8 mouse cellular contexts compared by ENCODE assay signal in genomic region chr13:42053656-42054055, GRCm38 (mm10). TPM values are rescaled to one million over a fixed set of nuclear protein-coding genes. Genes with fewer than 3 reads are reported as not detected.
DNase-seq lines count a peak whose midpoint lies in the region; ATAC-seq and TF ChIP-seq lines count a peak whose summit lies in the region.

No protein-coding gene starts in this region.

- peak overlapping the region; percentile 84 for H3K4me2 ChIP-seq in kidney, embryonic 14.5 days (replicated peaks; ENCODE audit: low read depth, low read length)
- H3K4me2 ChIP-seq in hindbrain, postnatal 0 days (ENCODE audit: low read depth, low read length) = peak overlapping the region; percentile 93
- peak overlapping the region; percentile 94 for H3K4me2 ChIP-seq in midbrain, postnatal 0 days (ENCODE audit: low read depth, low read length, poor library complexity, severe bottlenecking)

- no peaks in the 10 kb centered on the region for H3K27me3 ChIP-seq in kidney, embryonic 14.5 days (ENCODE audit: control insufficient read depth, insufficient read depth, low read length)
- H3K27me3 ChIP-seq in hindbrain, postnatal 0 days (ENCODE audit: insufficient read depth, low read length) = no peaks in the 10 kb centered on the region
- no peaks in the 10 kb centered on the region for H3K27me3 ChIP-seq in midbrain, postnatal 0 days (ENCODE audit: insufficient read depth, low read length)

- no peak for DNase-seq in kidney, postnatal 36 days
- DNase-seq in c-Kit-positive CD71-positive TER-119-positive erythroid progenitor cells, embryonic 14.5 days (ENCODE audit: low spot score) = peak; percentile 9
- DNase-seq in hindbrain, postnatal 0 days (ENCODE audit: low spot score) = no peak
- no peak for DNase-seq in midbrain, postnatal 0 days (ENCODE audit: low spot score)
- no peak for DNase-seq in cerebellum, postnatal 14 days
- DNase-seq in adrenal gland, adult 18-20 months (ENCODE audit: low spot score in 2 of 2) = no peak
- DNase-seq in frontal cortex, postnatal 10 days (ENCODE audit: low spot score in 2 of 2) = no peak

- no peaks in the 10 kb centered on the region for H3K9me3 ChIP-seq in kidney, embryonic 14.5 days (ENCODE audit: control insufficient read depth, low read length)
- H3K9me3 ChIP-seq in hindbrain, postnatal 0 days (ENCODE audit: low read length) = no peaks in the 10 kb centered on the region
- no peaks in the 10 kb centered on the region for H3K9me3 ChIP-seq in midbrain, postnatal 0 days (ENCODE audit: low read length)

- peak overlapping the region; percentile 97; the same call in 1 of the 2 replicates for H3K27ac ChIP-seq in kidney, embryonic 14.5 days (ENCODE audit: low read depth, low read length)
- H3K27ac ChIP-seq in hindbrain, postnatal 0 days = peak overlapping the region; percentile 96
- H3K27ac ChIP-seq in midbrain, postnatal 0 days (ENCODE audit: low read depth, low read length) = no peak overlapping the region

- no peak for ATAC-seq in kidney, embryonic 14.5 days (ENCODE audit: low FRiP score, low TSS enrichment)
- ATAC-seq in hindbrain, postnatal 0 days = no peak
- no peak for ATAC-seq in midbrain, postnatal 0 days (ENCODE audit: low FRiP score)

- H3K4me3 ChIP-seq in kidney, embryonic 14.5 days (ENCODE audit: low read length) = peak overlapping the region; percentile 72
- H3K4me3 ChIP-seq in hindbrain, postnatal 0 days (ENCODE audit: low read length) = peak overlapping the region; percentile 92
- H3K4me3 ChIP-seq in midbrain, postnatal 0 days (ENCODE audit: low read depth, low read length) = peak overlapping the region; percentile 95

- 21% methylated on average over 2 of the region's 2 CpGs for WGBS in kidney, embryonic 14.5 days
- WGBS in hindbrain, postnatal 0 days = 35% methylated on average over 2 of the region's 2 CpGs
- 38% methylated on average over 2 of the region's 2 CpGs for WGBS in midbrain, postnatal 0 days

- H3K4me1 ChIP-seq in kidney, embryonic 14.5 days (ENCODE audit: control insufficient read depth, insufficient read depth, low read length) = peaks cover 4% of the 10 kb centered on the region; the same call in 1 of the 2 replicates
- H3K4me1 ChIP-seq in hindbrain, postnatal 0 days (ENCODE audit: insufficient read depth, low read length) = no peaks in the 10 kb centered on the region; the same call in 1 of the 2 replicates
- peaks cover 3% of the 10 kb centered on the region; the same call in 1 of the 2 replicates for H3K4me1 ChIP-seq in midbrain, postnatal 0 days (ENCODE audit: insufficient read depth, low read length)

- peak overlapping the region; percentile 78; the same call in 1 of the 2 replicates for H3K9ac ChIP-seq in kidney, embryonic 14.5 days (ENCODE audit: low read depth, low read length)
- peak overlapping the region; percentile 87; the same call in 1 of the 2 replicates for H3K9ac ChIP-seq in hindbrain, postnatal 0 days (replicated peaks; ENCODE audit: low read length)
- peak overlapping the region; percentile 90; the same call in 1 of the 2 replicates for H3K9ac ChIP-seq in midbrain, postnatal 0 days (replicated peaks; ENCODE audit: low read length, poor library complexity, severe bottlenecking)

- no peak for TF ChIP-seq CTCF in hindbrain, postnatal 0 days (IDR thresholded peaks at IDR 0.05; ENCODE audit: low read depth)
- TF ChIP-seq CTCF in midbrain, postnatal 0 days (IDR thresholded peaks at IDR 0.05) = no peak

- peaks cover 17% of the 10 kb centered on the region; the same call in 1 of the 2 replicates for H3K36me3 ChIP-seq in kidney, embryonic 14.5 days (ENCODE audit: control insufficient read depth, insufficient read depth, low read length)
- peaks cover 10% of the 10 kb centered on the region for H3K36me3 ChIP-seq in hindbrain, postnatal 0 days (ENCODE audit: insufficient read depth, low read length)
- no peaks in the 10 kb centered on the region; the same call in 1 of the 2 replicates for H3K36me3 ChIP-seq in midbrain, postnatal 0 days (ENCODE audit: insufficient read depth, low read length)

RNA-seq across cellular contexts. Expression of gene Hivep1, which starts 1.8 kb away (rescaled TPM):
- 14.3 and 16.1 TPM in 2 replicates for polyA plus RNA-seq in kidney, embryonic 14.5 days (2014; fragmentation: Nextera tagmentation; extraction: Ambion mirVana)
- total RNA-seq in hindbrain, postnatal 0 days (2014; rRNA removed) = 36.9 and 41.5 TPM in 2 replicates
- 20.1 and 20.3 TPM in 2 replicates for polyA plus RNA-seq in hindbrain, postnatal 0 days (2015; fragmentation: Nextera tagmentation; extraction: Ambion mirVana)
- total RNA-seq in midbrain, postnatal 0 days (2014; rRNA removed) = 37.2 and 38.0 TPM in 2 replicates
- 13.8 and 19.5 TPM in 2 replicates for polyA plus RNA-seq in midbrain, postnatal 0 days (2015; fragmentation: Nextera tagmentation; extraction: Ambion mirVana)
- total RNA-seq in adrenal gland, adult 18-20 months (2021) = 10 to 100 TPM; 21.4 to 22.3 TPM
